Mouse (Mus musculus) bone marrow macrophage, adult 2 months (primary cell): ENCODE measurements around the gene Clba1. TPM values are rescaled to one million over a fixed set of nuclear protein-coding genes. Genes with fewer than 3 reads are reported as not detected.

Experiments
- H3K27ac ChIP-seq: 2 replicates; pipeline ENCODE4 v1.5.1; 2012; ENCODE audit warnings: low read depth, low read length; ENCODE audit not compliant: insufficient read depth
- H3K4me1 ChIP-seq: 2 replicates; pipeline ENCODE4 v1.6.1; 2012; ENCODE audit warnings: low read length; ENCODE audit not compliant: control insufficient read depth, insufficient read depth
- H3K4me3 ChIP-seq: 2 replicates; pipeline ENCODE4 v1.5.1; 2012; ENCODE audit warnings: mild to moderate bottlenecking, low read length, moderate library complexity; ENCODE audit not compliant: insufficient read depth
- CTCF ChIP-seq: IDR thresholded peaks from 2 replicates; pipeline ENCODE4 v1.5.1; 2012; ENCODE audit warnings: low read depth, mild to moderate bottlenecking, low read length, moderate library complexity
- POLR2A ChIP-seq: IDR thresholded peaks from 2 replicates; pipeline ENCODE4 v1.6.1; 2012; ENCODE audit warnings: mild to moderate bottlenecking, low read depth, low read length, borderline replicate concordance
- polyA plus RNA-seq: library from polyadenylated mRNA; stranded (reverse); fragments of >200 nt; gene quantifications from 2 replicates; pipeline ENCODE4 v1.2.4, GENCODE M21; 2012; ENCODE audit not compliant: missing spikeins, insufficient read depth, insufficient read length

Gene Clba1
- polyA plus RNA-seq, 1 experiment, result 2.1 TPM

- no peak overlapping the region for H3K27ac ChIP-seq
- no peak overlapping the region for H3K4me3 ChIP-seq
- H3K4me1 ChIP-seq, result peaks cover 25% of the 10 kb centered on the region
- TF ChIP-seq POLR2A (no peak), CTCF (no peak)
Measured at GRCm38 (mm10) chr12:112858581-112859336, 50.0 kb downstream of the Clba1 start.

- Histone ChIP-seq H3K4me1 (peaks cover 29% of the 10 kb centered on the region), H3K4me3 (no peak overlapping the region), H3K27ac (no peak overlapping the region)
- TF ChIP-seq POLR2A (no peak), CTCF (no peak)
Measured at GRCm38 (mm10) chr12:112859930-112860329, 51.2 kb downstream of the Clba1 start.

- peaks cover 35% of the 10 kb centered on the region for H3K4me1 ChIP-seq
- TF ChIP-seq POLR2A (no peak), CTCF (no peak)
- H3K27ac ChIP-seq, result no peak overlapping the region
- H3K4me3 ChIP-seq, result no peak overlapping the region
Measured at GRCm38 (mm10) chr12:112860765-112861164, 52.0 kb downstream of the Clba1 start.

- Histone ChIP-seq H3K4me1 (peaks cover 46% of the 10 kb centered on the region), H3K27ac (no peak overlapping the region), H3K4me3 (no peak overlapping the region)
- TF ChIP-seq CTCF (no peak), POLR2A (no peak)
Measured at GRCm38 (mm10) chr12:112861911-112862321, 53.2 kb downstream of the Clba1 start.

GRCm38 (mm10) chr12:112864804-112865203 is 56.1 kb downstream of the Clba1 start:
- peak overlapping the region; percentile 62 for H3K27ac ChIP-seq
- TF ChIP-seq CTCF, result no peak
- no peak for TF ChIP-seq POLR2A
- peaks cover 63% of the 10 kb centered on the region for H3K4me1 ChIP-seq
- no peak overlapping the region for H3K4me3 ChIP-seq

Other genes starting within 250 kb of the Clba1 start
- 28.0 and 30.8 TPM in 2 replicates for gene Inf2, start 220.2 kb upstream of the Clba1 start, polyA plus RNA-seq
- gene Adssl1, start 188.9 kb upstream of the Clba1 start, polyA plus RNA-seq, result 33.2 and 38.5 TPM in 2 replicates
- gene Siva1, start 164.3 kb upstream of the Clba1 start, polyA plus RNA-seq, result 34.9 and 52.4 TPM in 2 replicates
- gene Akt1, start 134.1 kb upstream of the Clba1 start, polyA plus RNA-seq, result 169 and 176 TPM in 2 replicates
- gene Zbtb42, start 130.1 kb upstream of the Clba1 start, polyA plus RNA-seq, result 9.2 and 10.1 TPM in 2 replicates
- gene Cep170b, start 88.5 kb upstream of the Clba1 start, polyA plus RNA-seq, result 8.5 and 17.7 TPM in 2 replicates
- gene Pld4, start 48.3 kb upstream of the Clba1 start, polyA plus RNA-seq, result 1,067 and 1,170 TPM in 2 replicates
- 27.3 TPM in 2 replicates for gene Ahnak2, start 6.3 kb upstream of the Clba1 start, polyA plus RNA-seq
- 26.2 and 28.0 TPM in 2 replicates for gene Cdca4, start 20.5 kb downstream of the Clba1 start, polyA plus RNA-seq
- 42.1 and 44.3 TPM in 2 replicates for gene Gpr132, start 59.3 kb downstream of the Clba1 start, polyA plus RNA-seq
- gene Jag2, start 120.8 kb downstream of the Clba1 start, polyA plus RNA-seq, result 2.8 and 3.2 TPM in 2 replicates
- gene Nudt14, start 133.2 kb downstream of the Clba1 start, polyA plus RNA-seq, result 31.4 and 32.1 TPM in 2 replicates
- 9.0 and 9.9 TPM in 2 replicates for gene Btbd6, start 167.5 kb downstream of the Clba1 start, polyA plus RNA-seq
- gene Brf1, start 191.8 kb downstream of the Clba1 start, polyA plus RNA-seq, result 42.1 and 49.9 TPM in 2 replicates
- gene Pacs2, start 205.6 kb downstream of the Clba1 start, polyA plus RNA-seq, result 53.4 and 62.2 TPM in 2 replicates